In genomic region chr14:25857168-25857621, GRCm38 (mm10) we compare ENCODE assay signal across 10 mouse cellular contexts. TPM values are rescaled to one million over a fixed set of nuclear protein-coding genes. Genes with fewer than 3 reads are reported as not detected.
DNase-seq lines count a peak whose midpoint lies in the region; ATAC-seq and TF ChIP-seq lines count a peak whose summit lies in the region.
"Had no signal": no experiment of that assay in that cellular context is flagged by ENCODE, and none has a peak within 500 bp of the region (broad histone marks: within the 10 kb centered on the region; RNA-seq: fewer than 3 reads in every experiment).

No protein-coding gene starts in this region.

- WGBS in spleen, adult 2 months = 58% methylated on average over 3 of the region's 3 CpGs
- 16% methylated on average over 3 of the region's 3 CpGs for WGBS in bone marrow, adult 2 months
- WGBS in lung, postnatal 0 days = 46% methylated on average over 3 of the region's 3 CpGs
- 51% methylated on average over 3 of the region's 3 CpGs for WGBS in stomach, embryonic 15.5 days
- 75% methylated on average over 3 of the region's 3 CpGs for WGBS in forebrain, embryonic 13.5 days

- no peaks in the 10 kb centered on the region for H3K9me3 ChIP-seq in lung, postnatal 0 days (ENCODE audit: low read length)
- no peaks in the 10 kb centered on the region for H3K9me3 ChIP-seq in stomach, embryonic 15.5 days
- no peaks in the 10 kb centered on the region for H3K9me3 ChIP-seq in forebrain, embryonic 13.5 days (replicated peaks)

- no peak for TF ChIP-seq CTCF in spleen, adult 2 months (IDR thresholded peaks at IDR 0.05; ENCODE audit: extremely low read depth, insufficient read depth, insufficient read length, insufficient replicate concordance)
- TF ChIP-seq CTCF in bone marrow, adult 2 months (IDR thresholded peaks at IDR 0.05; ENCODE audit: control insufficient read depth, insufficient read depth, low read length) = no peak
- no peak for TF ChIP-seq CTCF in lung, postnatal 0 days (IDR thresholded peaks at IDR 0.05)

- 0 out of 2 replicates have a peak overlapping the region, but pooled peaks have one; percentile 9 for H3K27ac ChIP-seq in spleen, adult 2 months (ENCODE audit: insufficient read depth, low read length)
- H3K27ac ChIP-seq in bone marrow, adult 2 months (ENCODE audit: control insufficient read depth, insufficient read depth, low read depth, low read length, poor library complexity) = peak overlapping the region; percentile 86
- H3K27ac ChIP-seq in lung, postnatal 0 days (ENCODE audit: low read length) = peak overlapping the region; percentile 63; the same call in 1 of the 2 replicates
- peak overlapping the region; percentile 42 for H3K27ac ChIP-seq in stomach, embryonic 15.5 days
- H3K27ac ChIP-seq in forebrain, embryonic 13.5 days = no peak overlapping the region

- peak in 1 of 2 experiments; percentile 15 for DNase-seq in spleen, adult 2 months (ENCODE audit: low read depth in 1 of 2, low spot score in 2 of 2)
- no peak for DNase-seq in spleen, adult 12 weeks (ENCODE audit: low spot score)
- DNase-seq in lung, postnatal 0 days (ENCODE audit: low spot score) = peak; percentile 83
- DNase-seq in neural tube, embryonic 10.5 days (ENCODE audit: extremely low spot score, low spot score) = no peak
- DNase-seq: cerebellum, adult 11-12 months; heart, postnatal 14 days; lung, embryonic 14.5 days had no signal

- H3K27me3 ChIP-seq in spleen, adult 2 months (ENCODE audit: control insufficient read depth, insufficient read depth, low read length) = no peaks in the 10 kb centered on the region
- no peaks in the 10 kb centered on the region for H3K27me3 ChIP-seq in lung, postnatal 0 days (replicated peaks; ENCODE audit: insufficient read depth, low read length)
- H3K27me3 ChIP-seq in stomach, embryonic 15.5 days (replicated peaks) = no peaks in the 10 kb centered on the region
- no peaks in the 10 kb centered on the region for H3K27me3 ChIP-seq in forebrain, embryonic 13.5 days

- H3K4me2 ChIP-seq in lung, postnatal 0 days (replicated peaks; ENCODE audit: low read depth, low read length) = no peak overlapping the region
- peak overlapping the region; percentile 5; the same call in 1 of the 2 replicates for H3K4me2 ChIP-seq in stomach, embryonic 15.5 days
- no peak overlapping the region for H3K4me2 ChIP-seq in forebrain, embryonic 13.5 days
- H3K4me2 ChIP-seq: lung, embryonic 14.5 days had no signal

- no peak overlapping the region for H3K4me3 ChIP-seq in spleen, adult 2 months (ENCODE audit: extremely low read depth, insufficient read depth, insufficient read length)
- no peak overlapping the region for H3K4me3 ChIP-seq in bone marrow, adult 2 months (replicated peaks; ENCODE audit: control insufficient read depth, low read depth, low read length)
- no peak overlapping the region for H3K4me3 ChIP-seq in lung, postnatal 0 days (ENCODE audit: low read depth, low read length)
- H3K4me3 ChIP-seq in stomach, embryonic 15.5 days (replicated peaks) = no peak overlapping the region
- no peak overlapping the region for H3K4me3 ChIP-seq in forebrain, embryonic 13.5 days

- TF ChIP-seq POLR2A in spleen, adult 2 months (IDR thresholded peaks at IDR 0.05; ENCODE audit: low read depth, low read length) = no peak
- TF ChIP-seq POLR2A in bone marrow, adult 2 months (IDR thresholded peaks at IDR 0.05; ENCODE audit: borderline replicate concordance, control insufficient read depth, low read depth, low read length) = no peak

- H3K36me3 ChIP-seq in spleen, adult 2 months (ENCODE audit: control insufficient read depth, insufficient read depth, low read length) = no peaks in the 10 kb centered on the region
- H3K36me3 ChIP-seq in lung, postnatal 0 days (ENCODE audit: insufficient read depth, low read length) = no peaks in the 10 kb centered on the region
- no peaks in the 10 kb centered on the region for H3K36me3 ChIP-seq in stomach, embryonic 15.5 days
- no peaks in the 10 kb centered on the region for H3K36me3 ChIP-seq in forebrain, embryonic 13.5 days (ENCODE audit: poor library complexity, severe bottlenecking)

- TF ChIP-seq EP300 in lung, postnatal 0 days (IDR thresholded peaks at IDR 0.05) = no peak

- ATAC-seq in lung, postnatal 0 days = peak; percentile 90
- ATAC-seq in stomach, embryonic 15.5 days (ENCODE audit: insufficient read depth, low FRiP score, low read depth) = peak; percentile 77
- no peak for ATAC-seq in forebrain, embryonic 13.5 days

- peaks cover 36% of the 10 kb centered on the region; the same call in 1 of the 2 replicates for H3K4me1 ChIP-seq in spleen, adult 2 months (ENCODE audit: control insufficient read depth, insufficient read depth, insufficient read length)
- peaks cover 21% of the 10 kb centered on the region for H3K4me1 ChIP-seq in bone marrow, adult 2 months (ENCODE audit: control insufficient read depth, insufficient read depth, low read length)
- peaks cover 30% of the 10 kb centered on the region for H3K4me1 ChIP-seq in lung, postnatal 0 days (ENCODE audit: insufficient read depth, low read depth, low read length)
- peaks cover 23% of the 10 kb centered on the region for H3K4me1 ChIP-seq in stomach, embryonic 15.5 days
- H3K4me1 ChIP-seq in forebrain, embryonic 13.5 days = no peaks in the 10 kb centered on the region

- H3K9ac ChIP-seq in lung, postnatal 0 days (replicated peaks; ENCODE audit: low read depth) = no peak overlapping the region
- H3K9ac ChIP-seq in stomach, embryonic 15.5 days = no peak overlapping the region
- H3K9ac ChIP-seq in forebrain, embryonic 13.5 days = no peak overlapping the region
- H3K9ac ChIP-seq: lung, embryonic 14.5 days had no signal

RNA-seq across cellular contexts. Expression of gene Anxa11, which starts 15.2 kb away (rescaled TPM):
- 64.2 and 68.4 TPM in 2 replicates for polyA plus RNA-seq in spleen, adult 2 months (2012; rRNA removed)
- polyA plus RNA-seq in bone marrow, adult 2 months (2011; ENCODE audit: insufficient read depth, insufficient read length, low replicate concordance, missing spikeins) = 19.9 and 43.0 TPM in 2 replicates
- polyA plus RNA-seq in lung, postnatal 0 days (2015; fragmentation: Nextera tagmentation; extraction: Ambion mirVana) = 54.6 and 55.3 TPM in 2 replicates
- 44.6 and 46.8 TPM in 2 replicates for polyA plus RNA-seq in stomach, embryonic 15.5 days (2015; fragmentation: Nextera tagmentation; extraction: Ambion mirVana)
- 1.8 and 2.1 TPM in 2 replicates for polyA plus RNA-seq in forebrain, embryonic 13.5 days (2015; fragmentation: Nextera tagmentation; extraction: Ambion mirVana)

RNA-seq across cellular contexts. Expression of gene Plac9a, which starts 45.7 kb away (rescaled TPM):
- 1.2 and 1.6 TPM in 2 replicates for polyA plus RNA-seq in spleen, adult 2 months (2012; rRNA removed)
- not detected in 2 replicates for polyA plus RNA-seq in bone marrow, adult 2 months (2011; ENCODE audit: insufficient read depth, insufficient read length, low replicate concordance, missing spikeins)
- polyA plus RNA-seq in lung, postnatal 0 days (2015; fragmentation: Nextera tagmentation; extraction: Ambion mirVana) = 5.1 and 13.2 TPM in 2 replicates
- polyA plus RNA-seq in stomach, embryonic 15.5 days (2015; fragmentation: Nextera tagmentation; extraction: Ambion mirVana) = 0.48 and 2.3 TPM in 2 replicates
- not detected in 2 replicates for polyA plus RNA-seq in forebrain, embryonic 13.5 days (2015; fragmentation: Nextera tagmentation; extraction: Ambion mirVana)
